Mouse (Mus musculus) heart, postnatal 36 days (tissue): Measurements from ENCODE around the gene Ctss. TPM values are rescaled to one million over a fixed set of nuclear protein-coding genes. Genes with fewer than 3 reads are reported as not detected.
"Not testable (repeated sequence)": the region's sequence is repeated elsewhere in the genome, so short reads cannot be mapped to it uniquely, and the experiment has no call there.

Experiments used
- DNase-seq, 2 experiments: peaks; one replicate each; pipeline ENCODE4 v3.0.0; 2021 to 2022
- intact Hi-C: fragments of 180-260 bp; cut with DNase I; formaldehyde crosslinking; loops from one replicate; pipeline ENCODE4 v1.15.1; 2025
- total RNA-seq, 2 experiments: library from RNA; stranded (reverse); gene quantifications; 2 replicates each; pipeline ENCODE4 v1.2.3; 2021

Ctss gene
- total RNA-seq, 2 experiments from 2014 or later = 12.8 to 27.3 TPM

DNA sequence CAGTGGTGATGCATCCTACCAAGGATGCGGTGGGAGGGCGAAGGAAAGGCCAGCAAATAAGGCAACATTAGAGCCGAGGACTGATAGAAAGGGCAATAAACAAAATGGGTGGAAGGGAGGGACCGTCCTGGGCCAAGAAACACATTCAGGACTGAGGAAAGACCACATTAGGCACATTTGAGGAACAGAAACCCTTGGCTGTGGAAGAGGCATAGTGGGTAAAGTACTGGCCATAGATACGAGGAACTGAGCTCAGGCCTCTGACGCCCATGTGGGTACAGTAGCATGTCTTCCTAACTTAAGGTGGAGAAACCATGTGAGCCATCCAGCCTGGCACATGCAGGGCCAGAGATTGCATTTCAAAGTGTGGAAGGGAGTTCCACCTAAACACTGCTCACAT lies 3.2 kb downstream of the Ctss start:
- no peak for DNase-seq
- intact Hi-C loops = no loop called here

DNA sequence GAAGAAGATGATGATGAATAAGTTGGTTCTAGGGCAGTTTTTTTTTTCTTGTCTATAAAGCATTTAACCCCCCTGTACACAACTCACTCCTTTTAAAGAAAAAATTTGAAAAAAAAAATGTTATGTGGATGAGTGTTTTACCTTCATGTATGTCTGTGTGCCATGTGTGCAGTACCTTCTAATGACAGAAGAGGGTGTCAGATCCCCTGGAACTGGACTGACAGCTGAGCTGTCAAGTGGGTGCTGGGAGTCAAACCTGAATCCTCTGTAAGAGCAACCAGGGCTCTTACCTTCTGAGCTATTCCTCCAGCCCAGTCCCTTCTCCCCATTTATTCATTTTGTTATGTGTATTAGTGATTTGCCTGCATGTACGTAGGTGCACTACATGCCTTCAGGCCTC lies 4.4 kb downstream of the Ctss start:
- intact Hi-C loops = no loop called here
- no peak for DNase-seq

DNA sequence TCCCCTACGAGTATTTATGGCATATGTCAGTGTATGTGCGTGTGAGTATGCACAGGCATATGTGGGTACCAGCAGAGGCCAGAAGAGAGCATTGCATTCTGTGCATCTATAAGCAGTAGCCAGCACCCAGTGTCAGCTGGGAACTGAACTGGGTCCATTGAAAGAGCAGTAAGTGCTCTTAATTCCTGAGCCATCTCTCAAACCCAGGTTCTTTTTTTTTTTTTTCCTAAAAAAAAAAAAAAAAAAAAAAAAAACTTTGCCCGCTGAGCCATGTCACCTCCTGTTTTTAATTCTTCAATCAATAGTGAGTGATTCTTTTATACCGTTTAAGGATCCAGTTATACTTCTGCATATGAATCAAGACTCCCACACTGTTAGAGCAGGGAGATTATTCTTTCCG lies 6.8 kb downstream of the Ctss start:
- intact Hi-C loops = no loop called here
- DNase-seq = no peak

DNA sequence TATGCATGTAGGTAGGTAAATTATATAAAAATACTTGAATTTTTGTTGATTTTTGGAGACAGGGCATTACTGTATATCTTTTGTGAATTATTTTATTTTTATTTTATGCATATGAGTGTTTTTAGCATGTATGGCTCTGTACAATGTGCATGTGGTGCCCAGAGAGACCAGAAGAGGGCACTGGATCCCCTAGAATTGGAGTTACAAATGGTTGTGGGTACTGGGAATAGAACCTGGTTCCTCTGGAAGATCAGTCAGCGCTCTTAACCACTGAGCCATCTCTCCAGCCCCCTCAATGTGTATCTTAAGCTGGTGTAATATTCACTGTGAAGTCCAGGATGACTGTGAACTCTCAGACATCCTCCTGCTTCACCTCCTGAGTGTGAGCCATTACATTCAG lies 8.3 kb downstream of the Ctss start:
- intact Hi-C loops = no loop called here
- no peak for DNase-seq

DNA sequence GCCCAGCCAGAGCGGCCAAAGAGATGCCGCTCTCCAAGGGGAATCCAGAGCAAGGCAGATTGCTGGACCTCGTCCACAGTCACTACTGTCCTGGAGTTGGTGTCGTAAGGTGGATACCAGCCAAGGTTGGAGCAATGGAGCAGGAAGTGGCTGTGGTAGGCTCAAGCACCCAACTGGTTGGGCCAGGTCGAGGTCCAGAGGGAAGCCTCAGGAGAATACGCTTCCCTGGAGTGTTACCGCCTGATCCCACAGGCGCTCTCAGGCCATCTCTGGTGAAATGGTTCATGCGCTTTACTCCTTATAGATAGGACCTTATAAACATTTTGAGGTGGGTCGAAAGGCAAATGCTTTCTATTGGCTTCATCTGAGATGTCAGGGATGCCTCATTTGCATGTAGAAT lies 12.3 kb downstream of the Ctss start:
- DNase-seq = no peak
- intact Hi-C loops = no loop called here

DNA sequence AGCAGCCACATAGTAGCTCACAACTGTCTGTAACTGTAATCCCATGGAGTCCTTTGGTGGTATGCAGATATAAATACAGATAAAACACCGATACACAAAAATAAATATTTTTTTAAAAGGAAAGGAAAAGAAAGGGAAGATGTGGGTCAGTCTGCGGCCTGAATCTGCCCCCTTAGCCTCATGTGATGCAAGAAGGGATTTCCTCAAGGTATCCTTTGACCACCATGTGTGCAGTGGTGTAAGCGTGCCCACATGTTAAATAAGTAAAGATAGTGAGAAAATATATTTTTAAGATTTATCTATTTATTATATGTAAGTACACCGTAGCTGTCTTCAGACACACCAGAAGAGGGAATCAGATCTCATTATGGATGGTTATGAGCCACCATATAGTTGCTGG lies 13.3 kb downstream of the Ctss start:
- intact Hi-C loops = no loop called here
- no peak for DNase-seq

DNA sequence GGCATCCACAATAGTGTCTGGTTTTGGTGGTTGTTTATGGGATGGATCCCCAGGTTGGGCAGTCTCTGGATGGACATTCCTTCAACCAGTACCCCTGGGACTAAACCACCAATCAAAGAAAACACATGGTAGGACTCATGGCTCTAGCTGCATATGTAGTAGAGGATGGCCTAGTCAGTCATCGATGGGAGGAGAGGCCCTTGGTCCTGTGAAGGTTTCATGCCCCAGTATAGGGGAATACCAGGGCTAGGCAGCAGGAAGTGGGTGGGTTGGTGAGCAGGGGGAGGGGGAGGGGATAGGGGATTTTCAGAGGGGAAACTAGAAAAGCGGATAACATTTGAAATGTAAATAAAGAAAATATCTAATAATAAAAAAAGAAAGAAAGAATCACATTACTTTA lies 14.6 kb downstream of the Ctss start:
- intact Hi-C loops = not testable (repeated sequence)

DNA sequence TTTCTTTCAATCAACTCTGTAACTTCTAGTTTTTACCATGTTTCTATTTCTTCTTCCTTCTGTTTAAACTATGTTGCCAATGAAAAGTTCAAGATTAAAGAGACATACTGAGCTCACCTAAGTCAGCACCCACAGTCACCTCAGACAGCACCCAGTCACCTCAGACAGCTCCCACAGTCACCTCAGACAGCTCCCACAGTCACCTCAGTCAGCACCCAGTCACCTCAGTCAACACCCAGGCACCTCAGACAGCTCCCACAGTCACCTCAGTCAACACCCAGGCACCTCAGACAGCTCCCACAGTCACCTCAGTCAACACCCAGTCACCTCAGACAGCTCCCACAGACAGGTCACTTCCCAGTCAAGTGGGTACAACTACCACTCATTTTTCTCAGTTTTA lies 15.6 kb downstream of the Ctss start:
- DNase-seq = no peak
- intact Hi-C loops = no loop called here

More for the DNA sequence above, 14.6 kb downstream of the Ctss start:
- not testable (repeated sequence) for DNase-seq

DNA sequence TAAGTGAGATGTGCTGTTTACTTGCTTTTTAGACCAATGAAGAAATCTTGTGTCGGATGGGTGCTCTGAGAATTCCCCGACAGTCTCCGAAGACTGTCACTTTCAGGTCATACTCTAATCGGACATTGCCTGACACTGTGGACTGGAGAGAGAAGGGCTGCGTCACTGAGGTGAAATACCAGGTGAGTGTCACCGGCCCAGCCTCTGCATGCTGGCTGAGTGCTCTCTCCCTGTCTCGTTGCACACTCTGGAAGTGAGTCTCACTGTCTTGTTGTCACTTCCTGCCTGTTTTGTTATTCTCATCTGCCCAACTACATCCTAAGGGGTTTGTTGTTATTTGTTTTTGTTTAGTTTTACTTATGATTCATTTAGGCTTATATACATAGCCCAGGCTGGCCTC lies 16.4 kb downstream of the Ctss start:
- intact Hi-C loops = no loop called here
- no peak for DNase-seq

DNA sequence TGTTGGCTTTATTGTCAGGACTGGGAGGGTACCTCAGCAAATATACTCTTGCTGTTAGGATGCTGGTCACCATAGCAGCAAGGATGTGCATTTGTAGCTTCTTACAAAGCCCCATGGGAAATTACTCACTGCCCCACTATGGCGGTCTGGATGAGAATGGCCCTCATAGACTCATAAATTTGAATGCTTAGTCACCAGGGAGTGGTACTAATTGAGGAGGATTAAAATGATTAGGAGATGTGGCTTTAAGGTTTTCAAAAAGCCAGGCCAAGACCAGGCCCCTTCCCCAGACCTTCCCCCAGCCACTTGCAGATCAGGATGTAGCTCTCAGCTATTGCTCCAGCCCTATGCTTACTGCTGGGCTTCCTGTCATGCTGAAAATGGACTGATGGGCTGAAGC lies 23.6 kb downstream of the Ctss start:
- intact Hi-C loops = no loop called here

DNA sequence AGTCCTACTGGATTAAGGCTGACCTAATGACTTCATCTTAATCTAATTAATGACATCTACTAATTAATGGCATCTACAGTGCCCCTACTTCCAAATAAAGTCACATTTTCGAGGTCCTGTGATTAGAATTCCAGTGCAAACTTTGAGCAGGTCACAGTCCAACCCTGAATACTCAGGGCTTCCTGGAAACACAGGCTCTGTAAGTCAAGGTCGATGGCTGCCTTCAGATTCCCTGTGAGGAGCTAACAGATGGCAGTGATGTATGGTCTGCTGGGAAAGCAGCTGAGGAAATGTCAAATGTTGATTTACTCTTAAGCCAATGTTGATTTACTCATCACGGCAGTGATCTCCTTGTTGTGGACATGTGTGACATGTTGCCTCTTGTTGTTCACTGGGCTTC lies 27.4 kb downstream of the Ctss start:
- DNase-seq = no peak
- intact Hi-C loops = no loop called here

More for the DNA sequence above, 23.6 kb downstream of the Ctss start:
- no peak for DNase-seq

DNA sequence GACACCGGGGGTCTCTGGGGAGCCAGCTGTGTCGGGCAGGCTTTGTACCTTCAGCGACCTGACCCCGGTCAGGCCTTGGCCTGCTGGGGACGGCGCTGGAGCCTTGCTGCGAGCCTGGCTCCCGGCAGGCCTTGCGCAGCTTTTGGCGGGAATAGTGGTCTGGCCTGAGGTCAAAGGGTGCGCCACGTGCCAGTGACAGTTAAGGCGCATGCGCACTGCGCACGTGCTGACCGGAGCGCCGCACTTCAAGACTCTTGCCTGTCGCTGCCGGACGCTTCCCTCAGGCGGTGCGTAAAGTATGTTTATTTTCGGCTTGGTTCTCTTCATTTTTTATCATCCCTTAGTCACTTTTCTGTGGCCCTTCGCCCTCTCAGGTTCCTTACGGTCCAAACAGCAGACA lies 32.9 kb downstream of the Ctss start, which contains the start of gene Hormad1:
Hormad1 (plus strand) TSS at position 241 of the 400 bp plus-strand sequence.
- intact Hi-C loops = no loop called here
- no peak for DNase-seq

DNA sequence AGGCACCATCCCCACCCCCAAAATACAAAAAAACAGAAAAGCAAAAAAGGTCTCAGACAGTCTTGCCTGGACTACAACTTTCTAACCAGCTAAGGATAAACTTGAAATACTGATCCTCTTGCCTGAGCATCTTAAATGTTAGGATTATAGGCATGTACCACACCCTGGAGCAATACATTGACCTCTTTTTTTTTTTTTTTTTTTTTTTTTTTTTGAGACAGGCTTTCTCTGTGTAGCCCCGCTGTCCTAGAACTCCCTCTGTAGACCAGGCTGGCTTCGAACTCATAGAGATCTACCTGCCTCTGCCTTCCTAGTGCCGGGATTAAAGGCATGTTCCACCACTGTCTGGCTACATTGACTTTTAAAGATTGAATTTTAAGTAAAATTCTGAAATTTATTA lies 34.2 kb downstream of the Ctss start:
- intact Hi-C loops = no loop called here
- no peak for DNase-seq

DNA sequence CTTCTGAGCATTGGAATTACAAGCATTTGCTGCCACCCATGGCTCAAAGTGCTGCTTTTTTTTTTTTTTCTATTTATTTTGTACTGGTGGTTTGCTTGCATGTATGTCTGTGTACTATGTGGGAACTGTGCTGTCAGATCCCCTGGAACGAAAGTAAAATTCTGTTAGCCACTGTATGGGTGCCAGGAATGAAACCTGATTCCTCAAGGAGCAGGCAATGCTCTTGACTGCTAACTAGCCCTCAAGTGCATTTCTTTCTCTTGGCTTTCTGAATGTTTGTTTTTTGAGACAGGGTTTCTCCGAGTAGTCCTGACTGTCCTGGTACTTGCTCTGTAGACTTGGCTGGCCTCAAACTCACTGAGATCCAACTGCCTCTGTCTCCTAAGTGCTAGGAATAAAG lies 35.2 kb downstream of the Ctss start:
- intact Hi-C loops = no loop called here
- no peak for DNase-seq

DNA sequence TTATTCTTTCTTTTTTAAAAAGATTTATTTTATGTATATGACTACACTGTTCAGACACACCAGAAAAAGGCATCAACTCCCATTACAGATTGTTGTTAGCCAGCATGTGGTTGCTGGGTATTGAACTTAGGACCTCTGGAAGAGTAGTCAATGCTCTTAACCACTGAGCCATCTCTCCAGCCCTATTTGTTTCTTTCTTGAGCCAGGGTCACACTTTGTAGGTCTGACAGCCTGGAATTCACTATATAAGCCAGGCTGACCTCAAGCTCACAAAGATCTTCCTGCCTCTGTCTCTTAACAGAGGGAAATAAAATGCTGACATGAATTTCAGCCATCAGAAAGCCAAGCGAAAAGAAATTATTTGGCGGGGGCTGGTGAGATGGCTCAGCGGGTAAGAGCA lies 43.0 kb downstream of the Ctss start:
- DNase-seq = no peak
- intact Hi-C loops = no loop called here

DNA sequence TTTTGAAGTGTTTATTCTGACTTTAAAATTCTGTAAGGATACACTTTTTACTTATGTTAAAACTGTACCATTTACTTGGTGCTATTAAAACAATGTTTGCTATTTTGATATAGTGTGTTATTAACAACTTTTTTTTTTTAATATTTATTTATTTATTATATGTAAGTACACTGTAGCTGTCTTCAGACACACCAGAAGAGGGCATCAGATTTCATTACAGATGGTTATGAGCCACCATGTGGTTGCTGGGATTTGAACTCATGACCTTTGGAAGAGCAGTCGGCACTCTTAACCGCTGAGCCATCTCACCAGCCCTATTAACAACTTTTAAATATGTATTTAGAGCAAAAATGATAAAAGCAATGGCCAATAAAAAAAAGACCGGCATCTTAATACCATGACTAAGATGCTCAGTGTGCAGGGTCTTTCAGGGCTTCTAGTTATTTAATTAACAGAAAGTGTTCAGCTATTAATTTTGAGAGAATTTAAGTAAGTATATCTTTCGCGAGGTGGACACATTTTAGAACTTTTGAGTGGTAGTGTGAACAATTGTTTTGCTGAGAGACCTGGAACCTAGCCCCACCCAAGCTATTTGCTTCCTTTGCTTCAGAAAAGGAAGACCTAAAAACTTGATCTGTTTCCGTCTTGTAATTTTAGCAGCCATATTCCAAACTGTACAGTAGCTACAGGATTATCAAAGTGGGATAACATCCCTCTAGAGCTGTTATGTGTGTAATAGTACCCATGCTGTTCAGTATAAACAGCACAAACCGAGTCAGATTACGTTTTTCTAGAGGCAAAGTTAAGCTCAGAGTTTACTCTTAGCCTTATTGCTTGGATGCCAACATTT lies 61.4 kb downstream of the Ctss start:
- intact Hi-C loops = loop anchor here (2.0 kb wide), 1 partner anchor 37 kb away; the partner anchor contains the start of gene Ensa
- no peak for DNase-seq

DNA sequence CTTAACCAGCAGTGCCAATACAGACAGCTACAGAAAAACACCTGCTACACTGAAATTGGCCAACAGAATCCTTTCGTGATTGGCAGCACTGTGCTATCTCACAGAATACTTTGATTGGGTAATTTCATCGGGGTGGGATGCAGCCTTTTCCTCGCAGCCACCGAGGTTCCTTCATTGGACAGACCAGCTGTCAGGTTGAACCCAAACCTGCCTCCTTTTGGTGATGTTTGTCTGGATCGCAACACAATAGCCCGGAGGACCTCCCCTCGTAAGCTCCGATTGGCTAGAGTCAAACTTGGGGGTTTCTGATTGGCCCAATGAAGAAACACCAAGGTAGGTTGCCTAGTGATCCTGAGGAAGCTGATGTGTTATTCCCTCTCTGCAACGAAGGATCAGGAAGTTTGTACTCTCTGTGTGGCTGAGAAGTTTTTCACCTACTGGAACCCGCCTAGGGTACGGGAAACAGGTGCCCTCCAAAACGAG lies 62.1 kb downstream of the Ctss start, which contains the start of gene Golph3l:
Golph3l (plus strand) TSS at position 331 of the 483 bp plus-strand sequence.
- DNase-seq = peak; percentile 91 to 92
- intact Hi-C loops = loop anchor here (2.0 kb wide), 1 partner anchor 36 kb away; the partner anchor contains the start of gene Ensa

DNA sequence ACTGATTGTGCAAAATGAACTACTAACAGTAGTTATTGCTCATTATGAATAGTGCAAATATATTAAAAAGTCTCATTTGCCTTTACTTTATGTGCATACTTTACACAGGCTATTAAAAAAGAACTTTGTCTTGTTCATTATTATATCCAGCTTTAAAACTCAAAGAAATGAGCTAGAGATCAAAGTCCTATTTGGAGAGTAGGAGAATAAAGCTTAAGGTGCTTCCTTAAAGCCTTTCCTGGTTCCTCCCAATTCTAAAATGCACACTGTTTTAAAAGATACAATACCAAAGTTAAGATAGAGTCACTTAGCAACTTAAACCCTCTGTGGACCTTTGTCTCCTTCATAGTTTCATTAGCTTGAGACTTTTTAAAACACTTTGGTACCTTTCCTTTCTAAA lies 72.1 kb downstream of the Ctss start:
- DNase-seq = no peak
- intact Hi-C loops = no loop called here

DNA sequence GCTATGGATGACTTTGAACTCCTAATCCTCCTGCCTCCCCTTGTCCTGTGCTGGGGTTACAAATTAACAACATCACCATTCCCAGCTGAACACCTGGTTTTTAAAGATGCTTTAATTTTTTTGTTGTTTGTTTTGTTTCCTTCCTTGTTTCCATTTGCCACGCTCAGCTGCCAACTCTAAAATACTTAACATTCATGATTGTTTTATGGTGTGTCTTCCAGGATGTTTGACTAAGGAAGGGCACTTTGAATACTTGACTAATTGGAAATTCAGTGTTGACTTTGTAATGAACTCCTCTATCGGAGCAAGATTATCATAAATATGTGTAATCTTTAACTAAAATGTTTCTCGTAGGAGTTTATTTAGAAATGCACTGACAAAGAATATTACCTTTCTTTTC lies 74.7 kb downstream of the Ctss start:
- intact Hi-C loops = no loop called here
- DNase-seq = no peak
